Mouse (Mus musculus) gastrocnemius, postnatal 4 days (tissue): ENCODE data around the gene Styk1. TPM values are rescaled to one million over a fixed set of nuclear protein-coding genes. Genes with fewer than 3 reads are reported as not detected.

Source experiments
- DNase-seq, 2 experiments: peaks; one replicate each; pipeline ENCODE4 v3.0.0; 2021 to 2022; ENCODE audit warnings: low spot score in 2 of 2, mixed read lengths in 2 of 2
- total RNA-seq, 2 experiments: library from RNA; stranded (reverse); gene quantifications; 2 replicates each; pipeline ENCODE4 v1.2.3; 2021

The Styk1 gene
- total RNA-seq, 2 experiments from 2014 or later, result 0.41 to 1.5 TPM

DNA sequence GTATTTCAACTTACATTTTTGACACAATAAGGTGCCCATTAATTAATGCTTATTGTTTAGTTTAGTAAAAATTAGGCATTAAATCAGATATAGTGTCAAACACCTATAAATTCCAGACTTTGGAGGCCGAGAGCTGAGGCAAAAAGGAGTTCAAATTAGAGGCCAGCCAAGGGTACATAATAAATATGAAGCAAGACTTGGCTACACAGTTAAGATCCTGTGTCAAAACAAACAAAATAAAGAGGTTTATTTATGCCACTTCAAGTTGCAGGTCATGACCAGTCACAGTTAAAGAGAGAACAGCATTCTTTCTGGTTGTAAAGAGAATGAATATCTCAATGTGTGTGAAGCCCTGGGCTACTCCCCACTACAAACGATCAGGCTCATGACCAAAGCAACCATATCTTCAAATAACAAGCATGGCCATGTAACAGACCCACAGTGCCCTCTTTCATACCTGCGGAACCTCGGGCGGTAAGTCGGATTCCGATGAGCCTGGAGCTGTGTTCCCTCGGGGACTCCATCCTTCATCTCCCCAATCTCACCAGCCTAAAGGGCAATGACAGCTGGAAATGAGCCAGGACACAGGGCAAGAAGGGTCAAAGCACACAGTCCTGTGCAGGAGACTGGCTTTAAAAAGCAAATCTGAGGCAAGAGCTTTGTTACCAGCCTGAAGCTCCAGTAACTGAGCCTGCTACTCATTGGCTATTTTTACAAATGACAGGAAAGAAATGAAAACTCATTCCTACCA, 16.6 kb upstream of the Styk1 start:
- DNase-seq, result no peak

DNA sequence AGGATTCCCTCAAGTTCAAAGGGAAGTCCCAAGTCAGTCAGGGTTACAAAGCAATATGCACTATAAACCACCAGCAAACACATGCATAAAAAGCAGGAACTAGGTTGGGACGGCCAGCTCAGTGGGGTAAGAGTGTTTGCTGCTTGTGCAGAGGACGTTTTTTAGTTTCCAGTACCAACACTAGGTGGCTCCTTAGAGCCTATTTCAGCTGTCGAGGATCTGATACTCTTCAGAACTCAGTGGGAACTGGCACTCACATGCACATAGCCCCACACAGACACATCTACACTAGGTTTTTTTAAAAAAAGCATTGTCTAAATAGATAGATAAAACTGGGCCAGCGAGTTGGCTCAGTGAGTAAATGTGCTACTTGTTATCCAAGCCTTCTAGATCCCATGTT, 13.7 kb upstream of the Styk1 start:
- DNase-seq, result no peak

DNA sequence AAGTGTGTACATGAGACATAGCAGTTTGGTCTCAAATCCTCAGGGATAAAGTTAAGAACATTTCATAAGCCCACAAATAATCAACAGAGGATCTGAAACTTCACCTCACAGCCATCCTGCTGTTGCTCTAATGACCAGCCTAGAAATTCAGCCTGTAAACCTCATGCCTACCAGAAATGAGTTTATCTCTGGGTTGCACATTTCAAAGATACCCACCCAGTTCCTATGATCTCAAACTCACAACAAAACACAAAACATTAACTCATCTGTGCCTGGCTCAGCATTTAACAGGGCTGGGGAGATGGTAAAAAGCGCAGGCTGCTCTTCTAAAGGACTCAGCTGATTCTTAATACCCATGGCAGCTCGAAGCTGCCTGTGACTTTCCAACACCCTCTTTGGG, 11.0 kb upstream of the Styk1 start:
- DNase-seq, result no peak

DNA sequence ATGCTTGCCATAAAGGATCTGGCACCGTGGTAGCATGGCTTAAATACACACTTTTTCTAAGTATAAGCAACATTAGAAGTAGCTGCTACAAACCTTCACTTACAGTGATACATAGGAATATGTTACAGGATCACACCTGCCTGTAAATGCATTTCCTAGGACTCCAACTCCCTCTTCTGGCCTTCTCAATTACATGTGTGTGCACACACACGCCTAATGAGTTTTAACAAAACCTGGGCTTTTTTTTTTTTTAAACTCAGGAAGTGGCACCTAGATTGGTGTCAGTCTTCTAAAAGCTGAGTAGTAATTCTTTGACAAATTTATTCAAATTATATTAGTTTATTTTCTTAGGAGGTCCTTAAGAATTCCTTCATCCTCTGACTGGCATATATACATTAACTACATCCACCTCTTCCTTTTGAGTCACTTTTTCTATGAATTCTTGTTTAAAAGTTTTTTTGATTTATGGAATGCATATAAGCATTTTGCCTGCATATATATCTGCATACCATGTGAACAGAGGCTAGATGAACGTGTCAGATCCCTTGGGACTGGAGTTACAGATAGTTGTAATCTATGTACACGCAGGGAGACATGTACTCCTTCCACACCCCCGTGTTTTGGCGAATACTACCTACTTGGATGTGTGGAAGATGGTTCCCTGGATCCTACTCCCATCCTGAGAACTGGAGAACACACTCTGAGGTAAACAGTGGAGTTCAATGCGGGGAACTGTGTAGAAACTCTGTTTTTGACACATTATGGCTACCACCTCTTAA, 9.8 kb upstream of the Styk1 start:
- no peak for DNase-seq

DNA sequence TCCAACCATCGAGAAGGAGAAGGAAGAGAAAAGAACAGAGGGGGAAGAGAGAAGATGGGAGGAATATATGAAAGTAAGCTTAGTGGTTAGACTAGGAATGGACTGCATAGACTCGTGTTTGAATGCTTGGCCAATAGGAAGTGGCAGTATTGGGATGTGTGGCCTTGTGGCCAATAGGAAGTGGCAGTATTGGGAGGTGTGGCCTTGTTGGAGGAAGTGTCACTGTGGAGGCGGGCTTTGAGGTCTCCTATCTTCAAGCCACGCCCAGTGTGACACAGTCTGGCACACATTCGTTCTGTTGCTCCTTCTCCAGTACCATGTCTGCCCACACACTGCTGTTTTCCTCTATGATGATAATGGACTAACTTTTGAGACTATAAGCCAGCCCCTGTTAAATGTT, 7.3 kb upstream of the Styk1 start:
- DNase-seq, result no peak

DNA sequence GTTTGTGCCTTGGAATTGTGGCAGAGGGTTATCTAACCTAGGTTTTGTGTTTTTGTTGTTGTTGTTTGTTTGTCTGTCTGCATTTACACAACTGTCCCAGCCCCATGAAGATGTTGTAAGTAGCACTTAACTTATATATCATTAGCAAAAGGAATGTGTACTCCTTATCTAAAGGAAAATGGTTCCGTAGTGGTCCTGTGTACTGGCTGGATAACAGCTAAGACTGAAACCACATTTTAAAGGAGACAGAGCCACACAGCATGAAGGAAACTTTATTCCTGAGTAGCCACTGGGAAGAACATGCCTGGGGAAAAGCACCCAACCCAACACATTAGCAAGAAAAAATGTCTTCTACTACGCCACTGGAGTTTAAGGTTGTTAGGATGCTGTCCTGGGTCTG, 6.1 kb upstream of the Styk1 start:
- DNase-seq, result no peak

DNA sequence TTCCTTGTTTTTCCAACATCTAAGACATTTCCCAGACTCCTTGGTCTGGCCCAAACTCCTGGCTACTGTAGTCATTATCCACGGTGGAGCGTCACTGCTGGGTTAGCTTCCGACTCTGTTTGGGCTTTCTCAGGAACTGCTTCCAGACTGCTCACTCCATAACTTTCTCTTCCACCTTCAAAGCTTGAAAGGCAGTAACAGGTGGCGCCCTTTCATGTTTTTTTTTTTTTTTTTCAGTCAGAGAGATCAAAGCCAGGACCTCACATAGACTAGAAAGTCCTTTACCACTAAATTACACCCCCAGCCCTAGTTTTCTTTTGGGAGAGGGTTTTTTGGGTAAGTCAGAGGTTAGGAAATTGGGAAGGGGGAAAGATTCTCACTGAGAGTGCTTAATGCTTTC, 1.5 kb upstream of the Styk1 start:
- no peak for DNase-seq

DNA sequence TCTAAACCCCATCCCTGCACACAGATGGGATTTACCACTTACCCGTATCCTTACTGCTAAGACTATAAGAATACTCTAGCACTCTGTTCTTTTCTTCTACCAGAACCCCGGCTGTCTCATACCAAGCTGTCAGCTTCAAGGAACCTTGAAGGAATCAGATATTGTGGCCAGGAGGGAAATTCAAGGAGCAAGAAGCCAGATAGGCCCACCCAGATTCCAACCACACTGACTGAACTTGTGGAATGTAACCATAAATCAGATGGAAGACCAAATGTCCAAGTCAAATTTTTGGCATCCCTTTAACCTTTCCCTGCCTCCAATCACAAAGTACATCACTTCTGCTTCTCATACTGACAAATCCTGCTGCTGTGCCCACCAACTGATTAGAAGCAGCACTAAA, 6.4 kb downstream of the Styk1 start:
- DNase-seq, result no peak

DNA sequence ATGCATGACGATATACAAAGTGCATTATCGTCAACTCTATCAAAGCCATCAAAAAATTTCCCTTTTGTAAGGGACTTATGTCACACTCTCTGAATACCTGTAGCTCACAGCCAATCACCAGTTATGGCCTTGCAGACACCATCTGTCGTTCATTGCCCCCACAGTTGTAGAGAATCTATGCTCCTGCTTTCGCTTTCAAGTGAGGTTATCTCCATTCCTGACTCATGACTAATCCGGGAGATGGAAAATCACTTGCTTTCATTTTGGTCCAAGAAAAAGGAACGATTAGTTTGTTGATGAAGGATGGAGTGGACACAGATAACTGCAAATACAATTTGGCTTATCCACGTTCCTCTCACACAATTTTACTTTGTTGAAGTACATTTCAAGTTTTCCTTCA, 9.1 kb downstream of the Styk1 start:
- no peak for DNase-seq

DNA sequence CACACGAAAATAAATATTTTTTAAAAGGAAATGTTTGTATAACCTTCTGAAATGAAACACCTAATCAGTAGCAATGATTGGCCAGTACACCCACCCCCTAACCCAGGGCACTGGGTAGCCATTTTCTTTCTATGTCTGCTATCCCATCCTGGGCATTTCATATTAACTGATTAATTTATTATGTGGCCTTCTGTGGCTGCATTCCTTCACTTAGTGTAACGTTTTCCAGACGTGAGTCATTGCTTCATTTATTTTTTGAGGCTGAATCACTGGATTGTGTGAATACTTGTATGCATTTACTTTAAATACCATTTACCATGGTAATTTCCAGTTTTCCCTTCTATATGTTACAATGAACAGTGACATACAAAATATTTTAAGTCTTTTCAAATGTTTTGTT, 13.3 kb downstream of the Styk1 start:
- no peak for DNase-seq

DNA sequence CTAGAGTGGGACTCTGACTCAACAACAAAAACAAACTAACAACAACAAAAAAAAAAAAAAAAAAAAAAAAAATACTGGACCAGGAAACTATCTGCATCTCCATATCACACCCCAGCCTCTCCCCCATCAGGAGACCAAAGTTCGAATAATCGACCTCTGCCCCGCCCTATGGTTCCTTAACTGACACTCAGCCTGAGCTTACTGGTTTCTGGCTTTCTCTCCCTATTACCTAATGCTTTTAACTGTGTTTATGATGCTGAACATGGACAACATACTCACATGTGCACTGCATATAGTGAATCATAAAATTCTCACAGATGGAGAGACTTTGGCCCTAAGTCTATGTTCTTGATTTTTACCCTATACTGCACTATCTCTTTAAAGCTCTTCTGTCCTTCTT, 14.1 kb downstream of the Styk1 start:
- no peak for DNase-seq

DNA sequence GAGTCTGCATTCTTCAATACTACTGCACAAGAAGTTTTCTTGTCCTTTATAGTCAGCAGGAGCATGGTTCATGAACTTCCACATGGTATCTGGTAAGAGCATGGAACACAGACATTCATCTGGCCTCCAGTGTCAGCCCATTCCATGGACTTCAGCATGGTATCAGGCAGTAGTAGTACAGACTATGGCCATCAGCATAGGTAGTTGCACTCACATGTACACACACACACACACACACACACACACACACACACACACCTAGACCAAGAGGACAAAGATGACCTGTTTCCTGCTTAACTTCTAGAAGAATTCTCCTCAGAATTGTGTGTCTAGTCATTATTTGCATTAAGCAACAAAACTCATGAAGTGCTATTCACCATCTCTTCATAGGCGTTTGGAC, 14.6 kb downstream of the Styk1 start:
- no peak for DNase-seq

DNA sequence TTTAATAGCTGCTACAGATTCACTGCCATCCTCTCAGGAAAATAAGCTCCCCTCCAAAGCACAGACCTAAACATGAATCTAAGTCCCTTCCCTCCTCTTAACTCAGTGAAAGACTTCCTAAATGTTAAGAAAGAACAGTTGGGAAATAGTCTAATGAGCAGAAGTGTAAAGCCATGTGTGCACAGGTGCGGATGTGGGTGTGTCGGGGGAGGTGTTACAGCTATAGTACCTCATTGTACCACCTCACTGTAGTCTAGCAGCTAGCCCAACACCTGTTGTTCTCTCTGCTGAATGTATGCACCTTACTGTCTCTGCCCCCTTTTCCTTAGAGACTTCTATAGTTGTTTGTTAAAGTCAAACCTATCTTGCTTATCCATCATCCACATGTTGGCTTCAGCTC, 26.3 kb downstream of the Styk1 start:
- no peak for DNase-seq

DNA sequence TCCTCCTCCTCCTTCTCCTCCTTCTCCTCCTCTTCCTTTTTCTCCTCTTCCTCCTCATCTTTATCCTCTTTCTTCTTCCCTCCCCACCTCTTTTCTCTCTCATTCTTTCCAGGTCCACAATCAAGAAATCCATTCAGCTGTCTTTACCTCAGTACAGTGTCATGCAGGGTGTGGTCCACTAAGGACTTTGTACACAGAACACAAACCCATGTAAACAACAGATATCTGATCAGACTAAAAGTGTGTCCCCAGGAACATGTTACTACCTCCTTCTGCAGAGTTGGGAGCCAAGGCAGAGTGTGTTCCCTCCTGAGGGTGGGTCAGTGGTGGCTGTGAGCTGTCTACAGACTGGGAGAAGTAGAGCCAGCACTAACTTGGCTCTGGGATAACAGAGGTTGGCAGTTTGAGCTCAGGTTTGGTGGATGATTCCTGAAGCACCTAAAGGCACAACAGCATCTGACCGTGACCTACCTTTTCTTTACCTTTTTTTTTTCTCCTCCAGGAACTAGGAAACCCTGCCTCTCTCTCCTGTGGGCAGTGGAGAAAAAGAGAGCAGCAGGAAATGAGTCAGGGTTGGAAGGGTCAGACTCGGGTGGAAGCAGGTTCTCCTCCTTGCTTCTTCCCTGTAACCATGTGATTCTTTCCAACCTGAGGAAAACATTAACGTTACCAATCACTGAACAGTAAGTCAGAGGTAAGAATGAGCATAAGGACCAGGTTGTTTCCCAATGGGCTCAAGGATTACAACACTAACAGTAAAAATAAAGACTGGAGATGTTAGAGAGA, 31.4 kb downstream of the Styk1 start:
- DNase-seq, result no peak

DNA sequence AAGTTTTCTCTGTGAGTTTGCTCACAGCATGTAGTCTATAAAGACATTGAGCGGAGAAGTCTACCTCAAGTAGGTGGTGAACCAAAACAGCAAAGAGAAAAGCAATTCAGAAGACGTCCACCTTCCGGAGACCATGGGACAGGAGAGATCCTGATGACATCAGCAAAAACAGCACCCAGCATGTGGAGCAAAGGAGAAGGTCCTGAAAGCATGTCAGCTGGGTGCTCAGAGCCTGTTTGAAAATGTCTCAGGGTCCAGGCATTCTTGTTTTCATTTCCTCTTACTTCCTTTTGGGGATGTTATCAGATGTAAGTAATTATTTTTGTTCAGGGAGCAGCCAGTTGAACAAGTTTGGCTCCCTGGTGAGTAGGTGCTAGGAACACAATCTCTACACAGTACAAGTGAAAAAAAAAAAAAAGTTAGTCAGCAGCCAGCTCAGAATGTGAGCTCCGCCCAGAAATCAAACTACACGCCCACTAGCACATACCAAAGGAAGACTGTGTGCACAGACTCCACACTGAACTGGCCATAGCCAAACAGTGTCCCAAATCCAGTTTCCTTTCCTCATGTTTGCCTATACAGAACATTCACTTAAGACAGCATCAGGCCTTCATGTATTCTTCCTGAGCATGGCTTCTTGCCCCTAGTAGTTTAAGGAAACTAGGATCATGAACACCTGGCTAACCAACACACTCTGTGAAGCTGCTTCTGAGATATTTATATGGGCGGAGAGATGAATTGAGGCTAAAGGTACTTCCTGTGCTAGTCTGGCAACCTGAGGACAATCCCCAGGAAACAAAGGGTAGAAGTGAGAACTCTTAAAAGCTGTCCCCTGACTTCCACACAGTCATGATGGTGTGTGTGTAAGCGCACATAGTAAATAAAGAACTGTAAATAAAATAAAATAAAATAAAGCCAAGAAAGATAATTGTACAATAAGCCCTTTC, 37.0 kb downstream of the Styk1 start:
- no peak for DNase-seq

DNA sequence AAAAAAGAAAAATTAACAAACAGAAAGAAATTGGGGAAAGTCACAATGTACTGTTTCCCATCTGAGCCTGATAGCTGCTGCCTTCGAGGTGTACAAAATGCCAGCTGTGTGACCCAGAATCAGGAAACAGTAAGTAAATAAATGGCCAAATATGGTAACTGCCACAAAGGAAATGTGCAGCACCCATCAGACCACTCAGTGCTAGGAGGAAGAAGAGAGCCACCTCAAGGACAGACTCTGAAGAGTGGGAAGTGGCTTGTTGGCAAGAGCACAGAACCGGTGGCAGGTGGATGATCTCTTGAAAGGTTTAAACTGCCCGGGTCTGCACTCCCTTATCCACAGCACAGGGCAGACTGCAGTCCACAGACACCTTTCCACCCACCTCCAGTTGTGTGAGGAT, 45.4 kb downstream of the Styk1 start:
- no peak for DNase-seq

DNA sequence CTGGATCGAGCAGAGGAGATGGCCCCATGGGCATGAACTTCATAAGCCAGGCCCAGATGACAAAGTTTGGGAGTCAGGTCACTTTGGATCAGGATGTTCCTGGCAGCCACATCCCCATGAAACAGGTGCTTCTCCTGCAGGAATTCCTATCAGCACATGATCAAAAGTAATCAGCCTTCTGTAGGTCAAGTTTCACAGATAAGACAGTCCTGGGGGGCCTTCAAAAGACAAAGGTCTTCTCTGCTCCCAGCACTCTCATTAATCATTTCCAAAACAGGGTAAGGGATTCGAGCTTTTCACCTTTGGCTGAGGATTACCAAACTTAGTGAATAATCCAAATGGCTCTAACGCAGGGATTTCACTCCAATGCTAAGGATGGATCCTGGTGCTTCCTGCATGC, 48.6 kb downstream of the Styk1 start:
- DNase-seq, result no peak

DNA sequence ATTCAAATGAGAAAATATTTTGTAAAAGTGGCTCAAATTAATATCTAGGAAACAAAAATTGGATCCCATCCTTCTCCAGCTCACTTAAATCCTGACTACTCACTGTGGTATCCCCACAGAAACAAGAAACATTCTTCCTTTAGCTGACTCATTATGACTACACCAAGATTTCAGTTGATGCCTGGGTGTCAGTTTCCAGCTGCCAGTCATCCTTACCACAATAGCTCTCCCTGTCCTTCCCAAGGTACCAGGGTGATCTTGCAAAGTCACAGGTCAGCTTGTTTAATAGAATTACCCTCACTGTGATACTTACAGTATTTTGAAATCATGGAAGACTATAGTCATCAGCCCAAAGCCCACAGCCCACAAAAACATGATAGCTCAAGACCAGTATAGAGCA, 54.9 kb downstream of the Styk1 start:
- no peak for DNase-seq

DNA sequence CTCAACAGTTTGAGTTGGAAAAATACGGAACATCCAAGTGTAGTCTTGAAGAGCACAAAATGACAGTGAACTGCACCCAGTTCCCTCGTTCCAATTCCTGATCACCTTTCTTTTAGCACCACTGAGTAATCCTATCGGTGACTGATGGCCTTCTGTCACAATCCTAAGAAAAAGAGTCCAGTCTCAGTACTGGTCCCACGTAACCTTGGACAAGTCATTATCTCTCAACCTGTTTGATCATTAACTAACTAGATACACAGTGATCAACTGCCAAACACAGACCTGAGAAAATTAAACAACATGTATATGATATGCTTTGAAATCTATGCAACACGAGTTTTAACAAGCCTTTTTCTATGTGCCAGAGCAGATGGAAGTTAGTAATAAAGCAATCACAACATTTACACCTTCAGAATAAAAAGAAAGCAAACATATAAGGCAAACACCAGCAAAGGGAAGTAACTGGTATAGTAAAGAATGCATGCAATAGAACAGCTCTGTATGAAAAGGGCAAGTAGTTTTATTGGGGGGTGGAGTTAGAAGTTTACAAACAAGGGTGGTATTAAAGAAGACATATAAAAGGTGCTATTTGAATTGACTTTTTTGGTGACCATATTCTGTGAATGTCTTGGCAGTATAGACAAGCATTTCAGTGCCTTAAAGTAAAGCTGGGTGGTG, 58.8 kb downstream of the Styk1 start:
- no peak for DNase-seq

DNA sequence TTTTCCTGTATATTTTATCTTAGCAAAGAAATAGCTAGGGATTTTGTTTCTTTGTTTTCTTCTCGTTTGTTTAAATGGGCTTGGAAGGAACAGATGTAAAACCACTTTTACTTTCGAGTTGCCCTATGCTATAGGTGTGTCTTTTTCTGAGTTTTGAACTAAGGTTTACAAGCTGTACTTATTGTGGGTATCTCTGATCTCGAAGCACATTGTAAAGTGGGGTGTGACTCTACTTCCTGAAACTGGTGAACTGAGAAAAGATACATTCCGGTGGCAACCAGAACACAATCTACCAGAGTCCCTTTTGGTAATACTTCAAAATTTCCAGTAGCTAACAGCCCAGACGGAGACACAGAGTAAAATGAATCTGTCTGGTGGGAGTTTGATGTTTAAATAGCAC, 59.5 kb downstream of the Styk1 start:
- DNase-seq, result no peak
